Mouse (Mus musculus): ENCODE data around the gene Dchs1.

DNA sequence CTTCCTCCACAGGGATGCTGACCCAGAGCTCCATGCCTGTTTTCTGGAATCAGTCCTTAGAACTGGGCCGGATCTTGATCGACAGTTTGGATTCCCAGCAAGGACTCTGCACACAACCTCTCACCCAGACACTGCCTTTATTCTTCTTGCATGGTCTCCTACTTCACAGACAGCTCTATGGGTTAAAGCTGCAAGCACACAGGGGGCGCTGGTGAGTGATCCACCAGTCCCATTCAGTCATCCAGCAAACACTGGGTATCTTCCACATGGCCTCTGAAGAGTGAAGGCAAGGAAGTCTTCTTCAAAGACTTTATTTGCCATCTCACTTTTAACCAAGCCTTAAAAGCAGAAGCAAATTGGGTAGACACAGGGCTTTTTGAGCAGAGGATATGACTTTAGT, 72.1 kb downstream of the Dchs1 start:
- TF ChIP-seq CTCF (IDR thresholded peaks at IDR 0.05; ENCODE audit: low read depth, low read length), result no peak
- TF ChIP-seq POLR2A (IDR thresholded peaks at IDR 0.05; ENCODE audit: extremely low read depth, insufficient read depth, low read length), result no peak

All from liver, adult 2 months (tissue).